Mouse (Mus musculus): ENCODE measurements at regions not wholly inside any gene's neighbourhood (a gene's known extent, or its start where the extent isn't known, plus 50 kb on each side); places are given as distances from the start of the nearest gene placed in this dataset.

- peak; percentile 67 for DNase-seq (ENCODE audit: low spot score)
Measured at GRCm38 (mm10) chr7:38379166-38379565, 107.9 kb upstream of the Pop4 start.
